Mouse (Mus musculus) stomach, embryonic 15.5 days (tissue): Measurements from ENCODE around the gene Ap2a1. TPM values are rescaled to one million over a fixed set of nuclear protein-coding genes. Genes with fewer than 3 reads are reported as not detected.
A peak's percentile ranks its signal among the peaks of the same experiment; 100 is the strongest.

ENCODE experiments used
- ATAC-seq: fragments of 200-750 bp; cut with Nextera tagmentation; 2 replicates; pipeline ENCODE4 v1.8.0; 2017; ENCODE audit warnings: low read depth, moderate number of reproducible peaks, moderate TSS enrichment; ENCODE audit not compliant: insufficient read depth, low FRiP score
- H3K27ac ChIP-seq: fragments of 300-500 bp; sonication (generic); 2 replicates; pipeline ENCODE4 v1.5.1; 2015; ENCODE audit warnings: mild to moderate bottlenecking, inconsistent platforms
- H3K27me3 ChIP-seq: fragments of 300-500 bp; sonication (generic); replicated peaks from 2 replicates; pipeline ENCODE4 v1.6.1; 2015; ENCODE audit warnings: inconsistent platforms
- H3K36me3 ChIP-seq: fragments of 300-500 bp; sonication (generic); 2 replicates; pipeline ENCODE4 v1.6.1; 2015; ENCODE audit warnings: inconsistent platforms
- H3K4me1 ChIP-seq: fragments of 300-500 bp; sonication (generic); 2 replicates; pipeline ENCODE4 v1.6.1; 2015; ENCODE audit warnings: inconsistent platforms
- H3K4me2 ChIP-seq: fragments of 300-500 bp; sonication (generic); 2 replicates; pipeline ENCODE4 v1.6.1; 2015; ENCODE audit warnings: mild to moderate bottlenecking, inconsistent platforms
- H3K4me3 ChIP-seq: fragments of 300-500 bp; sonication (generic); replicated peaks from 2 replicates; pipeline ENCODE4 v1.5.1; 2015; ENCODE audit warnings: inconsistent platforms
- H3K9ac ChIP-seq: fragments of 300-500 bp; sonication (generic); 2 replicates; pipeline ENCODE4 v1.6.1; 2015; ENCODE audit warnings: inconsistent platforms
- H3K9me3 ChIP-seq: fragments of 300-500 bp; sonication (generic); 2 replicates; pipeline ENCODE4 v1.6.1; 2016; ENCODE audit warnings: inconsistent platforms
- WGBS: fragments of 180-500 bp; shearing (Covaris S2); methylation state at CpG from one replicate; pipeline ENCODE4 v1.1.7; 2015; 5-methylcytosine and 5-hydroxymethylcytosine counted together
- polyA plus RNA-seq: library from polyadenylated mRNA; unstranded; fragments of >200 nt; fragmentation: Nextera tagmentation; extraction: Ambion mirVana; gene quantifications from 2 replicates; pipeline ENCODE4 v1.2.1, GENCODE M21; 2015

The Ap2a1 gene
- 61.5 and 61.6 TPM in 2 replicates for polyA plus RNA-seq

GRCm38 (mm10) chr7:44929204-44930151 is at the start of gene Ap2a1:
Gene Ap2a1, minus strand, starts transcription at chr7:44929496.
- Histone ChIP-seq H3K4me3 (peak within 1 kb of the TSS; percentile 95), H3K9ac (peak within 1 kb of the TSS; percentile 95), H3K9me3 (no peaks in the 10 kb centered on the region), H3K36me3 (0 out of 2 replicates have a peak, but pooled peaks cover 8% of the 10 kb centered on the region), H3K27ac (peak within 1 kb of the TSS; percentile 93), H3K4me2 (peak within 1 kb of the TSS; percentile 81), H3K4me1 (peaks cover 10% of the 10 kb centered on the region), H3K27me3 (no peaks in the 10 kb centered on the region)
- peak; percentile 99 for ATAC-seq
- under 1% methylated on average over 84 of the region's 84 CpGs for WGBS

- no peaks in the 10 kb centered on the region for H3K9me3 ChIP-seq
- no peak for ATAC-seq
- 83% methylated on average over 3 of the region's 3 CpGs for WGBS
- H3K4me1 ChIP-seq: peaks cover 16% of the 10 kb centered on the region
- H3K27ac ChIP-seq: no peak overlapping the region
- no peaks in the 10 kb centered on the region for H3K27me3 ChIP-seq
- no peak overlapping the region for H3K4me2 ChIP-seq
- no peak overlapping the region for H3K9ac ChIP-seq
- H3K36me3 ChIP-seq: peaks cover 66% of the 10 kb centered on the region
- no peak overlapping the region for H3K4me3 ChIP-seq
Observed at GRCm38 (mm10) chr7:44978300-44978699, 49.0 kb upstream of the Ap2a1 start.

GRCm38 (mm10) chr7:44975117-44975419 is 45.8 kb upstream of the Ap2a1 start:
- 0 out of 2 replicates have a peak overlapping the region, but pooled peaks have one; percentile 5 for H3K4me3 ChIP-seq
- H3K9me3 ChIP-seq: no peaks in the 10 kb centered on the region
- H3K4me2 ChIP-seq: peak overlapping the region; percentile 71
- peak overlapping the region; percentile 91; the same call in 1 of the 2 replicates for H3K27ac ChIP-seq
- H3K9ac ChIP-seq: no peak overlapping the region
- H3K27me3 ChIP-seq: no peaks in the 10 kb centered on the region
- WGBS: 20% methylated on average over 6 of the region's 6 CpGs
- H3K36me3 ChIP-seq: peaks cover 41% of the 10 kb centered on the region
- ATAC-seq: no peak
- peaks cover 27% of the 10 kb centered on the region for H3K4me1 ChIP-seq

GRCm38 (mm10) chr7:44974383-44975116 is 45.3 kb upstream of the Ap2a1 start, which contains the start of gene Cpt1c:
Gene Cpt1c, minus strand, starts transcription at chr7:44974851.
- peak within 1 kb of the TSS; percentile 91 for H3K27ac ChIP-seq
- ATAC-seq: peak; percentile 11; the same call in 1 of the 2 replicates
- no peaks in the 10 kb centered on the region for H3K27me3 ChIP-seq
- no peaks in the 10 kb centered on the region for H3K9me3 ChIP-seq
- 1% methylated on average over 22 of the region's 22 CpGs for WGBS
- peak within 1 kb of the TSS; percentile 46; the same call in 1 of the 2 replicates for H3K9ac ChIP-seq
- peaks cover 30% of the 10 kb centered on the region for H3K4me1 ChIP-seq
- H3K36me3 ChIP-seq: peaks cover 37% of the 10 kb centered on the region
- H3K4me2 ChIP-seq: peak within 1 kb of the TSS; percentile 71
- H3K4me3 ChIP-seq: peak within 1 kb of the TSS; percentile 55

GRCm38 (mm10) chr7:44973415-44974130 is 44.3 kb upstream of the Ap2a1 start:
- H3K36me3 ChIP-seq: peaks cover 28% of the 10 kb centered on the region
- no peaks in the 10 kb centered on the region for H3K9me3 ChIP-seq
- WGBS: 40% methylated on average over 14 of the region's 14 CpGs
- peak overlapping the region; percentile 46; the same call in 1 of the 2 replicates for H3K9ac ChIP-seq
- H3K4me2 ChIP-seq: peak overlapping the region; percentile 71
- H3K4me1 ChIP-seq: peaks cover 31% of the 10 kb centered on the region
- H3K4me3 ChIP-seq: peak overlapping the region; percentile 55
- H3K27ac ChIP-seq: peak overlapping the region; percentile 91; the same call in 1 of the 2 replicates
- no peak for ATAC-seq
- no peaks in the 10 kb centered on the region for H3K27me3 ChIP-seq

- H3K9ac ChIP-seq: no peak overlapping the region
- H3K4me2 ChIP-seq: peak overlapping the region; percentile 91
- H3K36me3 ChIP-seq: peaks cover 6% of the 10 kb centered on the region; the same call in 1 of the 2 replicates
- no peaks in the 10 kb centered on the region for H3K27me3 ChIP-seq
- ATAC-seq: no peak
- WGBS: 56% methylated on average over 7 of the region's 7 CpGs
- H3K27ac ChIP-seq: peak overlapping the region; percentile 92; the same call in 1 of the 2 replicates
- H3K4me3 ChIP-seq: peak overlapping the region; percentile 58
- H3K9me3 ChIP-seq: no peaks in the 10 kb centered on the region
- peaks cover 31% of the 10 kb centered on the region for H3K4me1 ChIP-seq
Observed at GRCm38 (mm10) chr7:44971142-44971541, 41.8 kb upstream of the Ap2a1 start.

GRCm38 (mm10) chr7:44970231-44970691 is 41.0 kb upstream of the Ap2a1 start:
- Histone ChIP-seq H3K9ac (peak overlapping the region; percentile 39; the same call in 1 of the 2 replicates), H3K36me3 (no peaks in the 10 kb centered on the region), H3K9me3 (no peaks in the 10 kb centered on the region), H3K4me2 (peak overlapping the region; percentile 91), H3K4me3 (peak overlapping the region; percentile 58), H3K27ac (peak overlapping the region; percentile 92), H3K27me3 (no peaks in the 10 kb centered on the region), H3K4me1 (peaks cover 31% of the 10 kb centered on the region)
- ATAC-seq: peak; percentile 93
- under 1% methylated on average over 34 of the region's 36 CpGs for WGBS

GRCm38 (mm10) chr7:44966638-44967037 is 37.3 kb upstream of the Ap2a1 start:
- no peak overlapping the region for H3K4me3 ChIP-seq
- no peaks in the 10 kb centered on the region for H3K36me3 ChIP-seq
- H3K4me1 ChIP-seq: peaks cover 13% of the 10 kb centered on the region
- 61% methylated on average over 15 of the region's 15 CpGs for WGBS
- no peak overlapping the region for H3K27ac ChIP-seq
- H3K27me3 ChIP-seq: no peaks in the 10 kb centered on the region
- H3K4me2 ChIP-seq: no peak overlapping the region
- H3K9me3 ChIP-seq: no peaks in the 10 kb centered on the region
- no peak for ATAC-seq
- no peak overlapping the region for H3K9ac ChIP-seq

GRCm38 (mm10) chr7:44965975-44966374 is 36.7 kb upstream of the Ap2a1 start:
- H3K9me3 ChIP-seq: no peaks in the 10 kb centered on the region
- H3K4me3 ChIP-seq: no peak overlapping the region
- no peak overlapping the region for H3K27ac ChIP-seq
- H3K27me3 ChIP-seq: no peaks in the 10 kb centered on the region
- 74% methylated on average over 7 of the region's 7 CpGs for WGBS
- H3K9ac ChIP-seq: no peak overlapping the region
- H3K36me3 ChIP-seq: no peaks in the 10 kb centered on the region
- H3K4me2 ChIP-seq: no peak overlapping the region
- ATAC-seq: no peak
- peaks cover 7% of the 10 kb centered on the region for H3K4me1 ChIP-seq

GRCm38 (mm10) chr7:44964990-44965389 is 35.7 kb upstream of the Ap2a1 start:
- no peaks in the 10 kb centered on the region for H3K36me3 ChIP-seq
- H3K9ac ChIP-seq: no peak overlapping the region
- WGBS: 92% methylated on average over 13 of the region's 13 CpGs
- no peaks in the 10 kb centered on the region for H3K27me3 ChIP-seq
- H3K27ac ChIP-seq: no peak overlapping the region
- no peak for ATAC-seq
- H3K9me3 ChIP-seq: no peaks in the 10 kb centered on the region
- 0 out of 2 replicates have a peak, but pooled peaks cover 4% of the 10 kb centered on the region for H3K4me1 ChIP-seq
- H3K4me3 ChIP-seq: no peak overlapping the region
- H3K4me2 ChIP-seq: no peak overlapping the region

- no peaks in the 10 kb centered on the region for H3K36me3 ChIP-seq
- H3K27me3 ChIP-seq: no peaks in the 10 kb centered on the region
- no peaks in the 10 kb centered on the region for H3K4me1 ChIP-seq
- 88% methylated on average over 5 of the region's 5 CpGs for WGBS
- H3K27ac ChIP-seq: no peak overlapping the region
- H3K9ac ChIP-seq: no peak overlapping the region
- no peaks in the 10 kb centered on the region for H3K9me3 ChIP-seq
- H3K4me3 ChIP-seq: no peak overlapping the region
- H3K4me2 ChIP-seq: no peak overlapping the region
- ATAC-seq: no peak
Observed at GRCm38 (mm10) chr7:44962831-44963230, 33.5 kb upstream of the Ap2a1 start.
